Mouse (Mus musculus) C2C12 (cell line): ENCODE measurements around the gene Klhl36.

Experiments used
- CTCF ChIP-seq: IDR thresholded peaks from one replicate; pipeline ENCODE4 v1.5.1; 2011; ENCODE audit not compliant: control insufficient read depth, insufficient read depth, insufficient read length
- MYOD1 ChIP-seq: IDR thresholded peaks from one replicate; pipeline ENCODE4 v1.6.1; 2011; ENCODE audit warnings: low read depth; ENCODE audit not compliant: control insufficient read depth, insufficient read length
- MYOG ChIP-seq: IDR thresholded peaks from one replicate; pipeline ENCODE4 v1.6.1; 2011; ENCODE audit not compliant: control insufficient read depth, insufficient read length; ENCODE audit errors: extremely low read depth

DNA sequence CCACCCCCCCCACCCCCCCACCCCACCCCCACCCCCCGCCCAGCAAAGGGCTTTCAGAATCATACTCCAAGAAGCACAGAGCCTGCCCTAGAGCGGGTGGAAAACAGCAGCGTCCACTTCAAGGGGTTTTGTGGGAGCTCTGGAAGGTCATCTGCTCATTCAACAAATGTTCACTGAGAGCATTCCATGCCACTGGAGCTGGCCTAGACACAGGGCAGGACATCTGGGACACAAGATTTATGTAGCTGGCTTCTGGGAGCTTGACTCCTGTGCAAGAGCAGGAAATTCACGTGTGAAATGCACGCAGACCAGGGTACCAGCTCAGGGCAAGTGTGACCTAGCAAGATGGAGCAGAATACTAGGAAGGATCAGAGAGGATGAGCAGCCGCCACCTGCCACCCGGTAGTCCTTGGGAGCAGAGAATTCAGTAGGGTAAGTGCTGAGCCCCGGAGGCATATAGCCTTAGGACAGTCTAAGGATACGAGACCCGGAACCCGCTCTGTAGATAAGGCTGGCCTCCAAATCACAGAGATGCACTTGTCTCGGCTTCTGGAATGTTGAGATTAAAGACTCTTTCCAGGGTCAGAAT, 42.4 kb downstream of the Klhl36 start:
- TF ChIP-seq MYOG (no peak), MYOD1 (no peak), CTCF (no peak)
